Mouse (Mus musculus) adrenal gland (tissue): ENCODE measurements around the gene Mrps11.

Experiments
- intact Hi-C: fragments of 180-260 bp; cut with DNase I; formaldehyde crosslinking; loops from one replicate; pipeline ENCODE4 v1.15.1; 2025
- long read RNA-seq, 2 experiments: library from polyadenylated mRNA; unstranded; transcript quantifications; one replicate each; pipeline ENCODE4 v2.0.0; 2020; ENCODE audit warnings: borderline replicate concordance in 1 of 2; ENCODE audit not compliant: insufficient replicate concordance in 1 of 2

Mrps11 gene
- long read RNA-seq, experiment 1, transcript Mrps11-201 (6 exons, 1,056 nt): major isoform, 94 of 116 reads
- long read RNA-seq, experiment 1, transcript Mrps11-205 (6 exons, 825 nt): minor isoform, 14 of 116 reads
- long read RNA-seq, experiment 1, partial matches to known transcripts: 3 of 116 reads
- long read RNA-seq, experiment 1, other reads (novel, unspliced or antisense): 5 of 116 reads
- long read RNA-seq, experiment 2, transcript Mrps11-201 (6 exons, 1,056 nt): major isoform, 110 of 144 reads
- long read RNA-seq, experiment 2, transcript Mrps11-205 (6 exons, 825 nt): minor isoform, 23 of 144 reads
- long read RNA-seq, experiment 2, partial matches to known transcripts: 2 of 144 reads
- long read RNA-seq, experiment 2, other reads (novel, unspliced or antisense): 8 of 144 reads

GRCm38 (mm10) chr7:78782639-78783581 is at the start of gene Mrps11, which contains the start of gene Mrpl46:
Mrps11 (plus strand) TSS chr7:78783119.
Mrpl46 (minus strand) TSS chr7:78783531.
- intact Hi-C loops: no loop called here

DNA sequence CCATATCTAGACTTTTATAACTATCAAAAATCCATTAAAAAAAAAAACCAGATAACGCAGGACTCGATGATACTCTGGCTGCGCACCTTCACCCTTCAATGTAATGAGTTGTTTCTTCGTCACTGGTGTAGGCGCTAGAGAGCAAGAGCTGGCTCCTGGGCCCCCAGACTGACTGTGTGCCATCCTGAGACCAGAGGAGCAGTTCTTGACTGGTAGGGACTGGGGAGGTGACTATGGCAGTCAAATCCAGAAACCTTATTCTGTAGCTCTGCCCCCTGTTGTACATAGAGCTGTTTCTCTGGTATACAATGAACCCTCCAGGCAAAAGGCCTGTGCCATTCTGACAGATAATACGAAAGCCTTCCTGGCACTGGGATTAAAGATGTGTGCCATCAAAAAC is 45.7 kb upstream of the Mrps11 start:
- intact Hi-C loops: no loop called here

DNA sequence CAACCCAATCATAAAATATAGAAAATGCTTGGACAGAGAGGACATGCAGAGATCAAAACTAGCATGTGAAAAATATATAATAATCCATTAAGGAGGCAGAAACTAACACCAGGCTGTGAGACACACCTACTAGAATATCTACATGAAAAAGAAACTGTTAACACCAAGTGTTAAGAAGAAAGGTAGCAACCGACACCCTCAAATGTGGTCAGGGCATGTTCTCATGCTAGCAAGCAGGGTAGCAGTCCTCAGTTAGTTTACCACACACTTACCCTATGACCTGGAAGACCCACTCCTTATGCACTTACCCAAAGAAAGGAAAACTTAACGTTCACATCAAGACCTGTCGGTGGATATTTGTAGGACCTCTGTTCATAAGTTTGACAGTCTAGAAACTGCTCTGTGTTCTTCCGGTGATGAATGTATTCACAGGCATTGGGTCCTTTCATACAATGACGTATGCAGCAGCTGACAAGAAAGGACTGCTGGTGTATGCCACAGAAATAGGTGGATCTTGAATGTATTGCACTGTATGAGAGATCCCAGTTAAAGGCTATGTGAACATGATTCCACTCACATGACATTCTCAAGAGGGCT is 45.2 kb upstream of the Mrps11 start, which contains the start of gene Ntrk3:
Gene Ntrk3, minus strand, starts transcription at position 399 of the 597 bp plus-strand sequence.
- intact Hi-C loops: no loop called here

- intact Hi-C loops: no loop called here
Measured at GRCm38 (mm10) chr7:78739351-78740000, 43.4 kb upstream of the Mrps11 start.

DNA sequence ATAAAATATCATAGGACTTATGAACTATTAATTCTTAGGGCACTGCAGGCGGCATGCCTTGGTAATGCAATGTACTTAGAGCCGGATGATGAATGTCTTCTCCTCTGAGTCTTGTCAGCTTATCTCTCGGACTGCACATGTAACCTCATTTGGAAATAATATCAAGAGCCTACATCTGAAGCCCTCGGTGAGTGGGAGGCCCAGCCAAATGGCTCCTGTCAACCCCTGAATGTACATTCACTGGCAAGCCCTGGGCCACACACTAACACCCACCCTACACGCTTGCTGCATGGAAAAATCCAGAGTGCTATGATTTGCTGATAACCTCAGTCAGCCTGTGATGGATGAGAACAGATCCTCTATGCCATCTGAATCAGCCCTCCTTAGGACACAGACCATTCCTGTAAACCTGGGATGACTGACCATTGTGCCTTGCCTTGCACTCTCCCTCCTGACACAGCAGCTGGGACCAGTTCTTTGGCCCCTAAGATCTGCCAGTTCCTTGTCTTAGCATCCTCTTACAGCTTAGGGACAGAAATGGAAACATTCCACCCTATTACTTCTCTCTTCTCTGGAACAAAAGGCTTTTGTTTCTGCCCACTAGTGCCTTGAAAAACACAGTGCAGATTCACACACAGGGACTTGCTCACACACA is 39.1 kb upstream of the Mrps11 start:
- intact Hi-C loops: no loop called here

DNA sequence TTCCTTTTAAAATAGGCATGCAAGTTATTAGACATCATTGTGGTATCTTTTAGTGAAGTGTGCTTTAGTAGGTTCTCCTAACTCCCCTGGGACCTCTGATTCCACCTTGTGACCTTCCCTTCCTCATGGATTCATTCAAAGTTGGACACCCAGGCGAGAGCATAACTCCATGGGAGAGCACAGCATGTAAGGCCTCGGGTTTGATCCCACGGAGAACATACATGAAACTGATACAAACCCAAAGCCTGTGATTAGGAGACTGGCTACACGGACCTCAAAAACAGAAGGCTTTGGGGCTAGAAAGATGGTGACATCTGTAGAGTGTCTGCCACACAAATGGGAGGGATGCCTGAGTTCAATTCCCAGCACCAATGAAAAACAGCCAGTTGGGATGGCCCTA is 30.0 kb upstream of the Mrps11 start:
- intact Hi-C loops: no loop called here

DNA sequence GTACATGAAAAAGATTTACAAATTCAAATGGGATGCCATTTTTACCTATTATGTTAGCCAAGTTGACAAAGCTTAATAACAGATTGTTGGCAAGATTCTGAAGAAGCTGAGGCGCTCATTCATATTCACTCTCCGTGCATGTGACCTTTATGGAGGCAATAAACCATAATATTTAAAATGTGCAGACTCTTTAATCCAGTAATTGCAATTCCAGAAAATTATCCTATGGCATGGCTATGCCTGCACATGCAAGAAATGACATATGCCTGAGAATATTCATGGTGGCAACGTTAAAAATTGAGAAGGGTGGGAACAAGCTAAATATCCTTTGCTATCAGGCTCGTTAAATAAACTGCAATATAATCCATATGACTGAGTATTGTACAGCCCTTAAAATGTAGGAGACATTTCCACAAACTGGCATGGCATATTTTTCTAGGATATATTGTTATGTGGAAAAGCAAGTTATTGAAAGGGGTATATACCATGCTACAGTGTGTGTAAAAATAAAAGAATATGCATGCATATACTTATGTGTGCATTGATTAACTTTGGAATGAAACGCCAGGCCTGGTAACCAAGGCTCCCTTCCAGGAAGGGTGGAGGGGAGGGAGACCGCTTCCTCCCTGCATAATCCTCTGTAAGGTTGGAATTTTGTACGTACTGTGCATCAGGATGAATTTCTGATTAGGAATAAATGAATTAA is 29.0 kb upstream of the Mrps11 start:
- intact Hi-C loops: no loop called here

GRCm38 (mm10) chr7:78754458-78755000 is 28.4 kb upstream of the Mrps11 start:
- intact Hi-C loops: no loop called here

- intact Hi-C loops: loop anchor here (10.0 kb wide), 1 partner anchor 109 kb away; no protein-coding TSS in a partner anchor
Measured at GRCm38 (mm10) chr7:78763801-78764200, 19.1 kb upstream of the Mrps11 start.

DNA sequence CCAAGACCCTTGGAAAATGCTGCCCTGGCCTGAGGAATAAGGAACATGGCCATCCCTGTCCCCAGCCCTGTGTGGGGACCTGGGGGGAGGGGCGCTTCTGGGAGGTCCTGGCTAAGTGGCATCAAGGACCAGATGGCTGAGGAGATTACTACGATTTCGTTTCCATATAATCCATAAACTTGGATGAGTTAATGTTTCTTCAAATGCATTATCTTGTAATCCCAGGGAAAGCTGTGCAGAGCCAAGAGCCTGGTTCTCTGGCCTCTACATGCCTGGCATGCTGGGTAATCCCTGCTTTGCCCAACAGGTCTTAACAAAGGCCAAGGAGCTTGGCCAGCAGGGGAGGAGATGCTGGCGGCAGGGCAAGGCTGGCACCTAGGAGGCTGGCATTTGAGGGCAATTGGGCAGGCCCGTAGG is 17.7 kb upstream of the Mrps11 start:
- intact Hi-C loops: loop anchor here (5.0 to 10.0 kb wide), 3 partner anchors 110 to 198 kb away; no protein-coding TSS in a partner anchor

DNA sequence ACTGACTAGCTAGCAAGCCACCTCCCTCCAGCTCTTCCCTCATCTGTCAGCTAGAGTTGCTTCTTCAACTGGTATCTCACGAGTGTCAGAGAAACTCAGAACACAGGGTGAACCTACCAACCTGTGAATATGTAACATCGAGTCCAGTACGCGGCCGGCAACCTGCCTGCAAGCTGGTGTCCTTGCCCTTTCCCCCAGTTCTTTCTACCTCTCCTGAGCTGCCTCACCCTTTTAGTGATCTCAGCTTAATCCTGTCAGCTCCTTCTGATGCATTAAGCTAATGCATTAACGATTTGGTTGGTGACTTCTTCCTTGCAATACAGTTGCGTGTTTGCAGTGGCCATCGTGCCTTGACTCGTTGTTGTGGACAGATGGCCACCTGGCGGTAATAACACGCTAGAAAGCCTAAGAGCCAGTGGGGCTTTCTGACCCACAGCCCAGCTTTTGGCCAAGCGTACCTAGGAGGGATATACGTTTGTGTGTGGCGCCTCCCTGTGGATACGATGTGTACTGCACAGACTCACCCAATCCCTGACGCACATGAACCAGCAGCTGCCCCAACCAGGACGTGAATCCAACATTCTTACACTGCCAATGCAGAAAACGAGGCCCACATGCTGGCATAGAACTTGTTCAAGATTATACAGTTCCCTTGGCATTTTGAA is 16.8 kb upstream of the Mrps11 start:
- intact Hi-C loops: loop anchor here (5.0 to 10.0 kb wide), 3 partner anchors 111 to 199 kb away; no protein-coding TSS in a partner anchor

GRCm38 (mm10) chr7:78767929-78768531 is 14.9 kb upstream of the Mrps11 start:
- intact Hi-C loops: loop anchor here (5.0 to 10.0 kb wide), 3 partner anchors 113 to 201 kb away; no protein-coding TSS in a partner anchor

GRCm38 (mm10) chr7:78769075-78769652 is 13.8 kb upstream of the Mrps11 start:
- intact Hi-C loops: loop anchor here (5.0 to 10.0 kb wide), 3 partner anchors 114 to 202 kb away; no protein-coding TSS in a partner anchor

- intact Hi-C loops: no loop called here
Measured at GRCm38 (mm10) chr7:78770936-78771335, 12.0 kb upstream of the Mrps11 start.

DNA sequence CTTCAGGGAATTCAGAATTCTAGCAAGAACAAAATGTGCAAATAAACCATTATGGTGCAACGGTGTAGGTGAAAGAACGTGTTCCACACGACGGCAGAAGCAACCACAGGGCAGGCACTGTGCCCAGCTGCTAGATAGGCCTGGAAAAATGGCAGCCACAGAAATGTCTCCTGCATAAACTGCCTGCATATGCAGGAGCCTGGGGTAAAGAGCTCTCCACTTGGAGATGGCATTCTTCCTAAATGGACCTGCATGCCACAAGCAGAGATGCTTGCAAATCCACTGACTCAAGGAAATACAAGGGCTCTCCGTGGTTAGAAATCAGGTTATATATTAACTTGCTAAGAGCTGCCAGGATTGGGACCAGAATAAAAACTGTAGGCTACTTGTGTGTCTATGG is 4.2 kb upstream of the Mrps11 start:
- intact Hi-C loops: no loop called here

DNA sequence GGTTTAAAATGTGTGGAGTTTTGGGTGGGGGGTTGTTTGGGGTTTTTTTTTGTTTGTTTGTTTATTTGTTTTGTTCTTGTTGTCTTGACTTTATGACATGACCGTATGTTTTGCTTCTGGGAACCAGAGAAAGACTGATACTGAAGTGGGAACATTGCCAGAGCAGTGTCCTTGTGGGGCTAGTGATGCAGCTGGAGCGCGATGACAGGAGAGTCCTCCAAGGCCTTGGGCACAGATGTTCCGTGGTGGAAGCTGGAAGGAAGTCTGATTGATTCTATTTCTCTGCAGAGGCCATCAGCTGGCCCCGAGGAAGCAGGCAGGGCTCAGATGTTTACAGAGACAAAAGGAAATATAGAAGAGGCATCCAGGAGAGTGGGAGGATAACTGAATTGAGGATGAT is 3.0 kb downstream of the Mrps11 start:
- intact Hi-C loops: no loop called here

- intact Hi-C loops: no loop called here
Measured at GRCm38 (mm10) chr7:78787793-78788380, 5.0 kb downstream of the Mrps11 start.
